Mouse (Mus musculus): ENCODE results near the gene Nop2. TPM values are rescaled to one million over a fixed set of nuclear protein-coding genes. Genes with fewer than 3 reads are reported as not detected.
A peak's percentile ranks its signal among the peaks of the same experiment; 100 is the strongest.
"Not testable (repeated sequence)": the region's sequence is repeated elsewhere in the genome, so short reads cannot be mapped to it uniquely, and the experiment has no call there.

The Nop2 gene
- total RNA-seq, 1 experiment from 2014 or later: 36.2 TPM

DNA sequence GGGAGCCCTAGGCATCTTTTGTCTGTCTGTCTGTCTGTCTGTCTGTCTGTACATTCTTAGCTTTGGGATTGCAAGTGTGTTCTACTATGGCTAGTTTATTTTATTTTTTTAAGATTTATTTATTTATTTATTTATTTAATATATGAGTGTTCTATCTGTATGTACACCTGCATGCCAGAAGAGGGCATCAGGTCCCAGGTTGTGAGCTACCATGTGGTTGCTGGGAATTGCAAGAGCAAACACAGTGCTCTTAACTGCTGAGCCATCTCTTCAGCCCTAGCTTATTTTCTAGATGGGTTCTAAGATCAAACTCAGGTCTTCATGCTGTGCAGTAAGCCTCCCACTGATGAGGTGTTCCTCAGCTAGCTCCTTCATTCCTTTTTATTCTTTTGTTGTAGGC lies 22.8 kb downstream of the Nop2 start:
- DNase-seq: no peak

DNA sequence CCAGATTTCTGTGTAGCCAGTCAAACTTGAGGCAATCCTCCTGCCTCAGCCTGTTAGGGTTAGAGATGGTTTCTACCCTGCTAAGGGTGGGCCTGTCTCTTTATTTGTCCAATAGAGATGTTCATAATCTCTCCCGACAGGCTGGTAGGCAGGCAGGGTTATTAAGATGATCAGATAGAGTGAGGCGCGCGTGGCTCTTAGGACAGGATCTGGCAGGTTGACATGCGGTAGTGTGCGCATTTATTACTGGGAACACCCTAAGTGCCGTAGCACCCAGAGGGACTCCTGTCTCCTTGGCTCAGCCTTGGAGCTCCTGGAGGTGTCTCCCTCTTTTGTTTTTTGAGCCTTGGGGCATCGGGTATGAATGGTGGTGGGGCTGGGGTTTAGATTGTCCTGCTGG lies 23.6 kb downstream of the Nop2 start:
- DNase-seq: no peak

DNA sequence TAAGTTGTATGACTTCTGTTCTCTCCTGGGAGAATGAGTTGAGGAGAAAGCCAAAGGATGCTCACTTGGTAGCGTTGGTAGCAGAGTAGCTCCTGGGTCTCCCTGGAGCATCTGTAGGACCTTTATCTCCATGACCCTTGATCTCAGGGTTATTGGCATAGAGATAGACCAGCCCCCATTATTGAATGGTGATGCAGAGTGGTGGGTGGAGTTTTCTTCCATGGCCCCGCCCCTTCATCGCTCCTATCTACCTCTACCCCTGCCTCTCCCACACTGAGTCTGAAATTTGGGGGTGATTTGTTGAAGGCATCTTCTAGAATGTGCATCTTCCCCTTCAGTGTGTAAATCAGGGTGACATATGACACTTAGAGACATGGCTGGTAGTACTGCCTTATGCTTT lies 24.8 kb downstream of the Nop2 start:
- no peak for DNase-seq

DNA sequence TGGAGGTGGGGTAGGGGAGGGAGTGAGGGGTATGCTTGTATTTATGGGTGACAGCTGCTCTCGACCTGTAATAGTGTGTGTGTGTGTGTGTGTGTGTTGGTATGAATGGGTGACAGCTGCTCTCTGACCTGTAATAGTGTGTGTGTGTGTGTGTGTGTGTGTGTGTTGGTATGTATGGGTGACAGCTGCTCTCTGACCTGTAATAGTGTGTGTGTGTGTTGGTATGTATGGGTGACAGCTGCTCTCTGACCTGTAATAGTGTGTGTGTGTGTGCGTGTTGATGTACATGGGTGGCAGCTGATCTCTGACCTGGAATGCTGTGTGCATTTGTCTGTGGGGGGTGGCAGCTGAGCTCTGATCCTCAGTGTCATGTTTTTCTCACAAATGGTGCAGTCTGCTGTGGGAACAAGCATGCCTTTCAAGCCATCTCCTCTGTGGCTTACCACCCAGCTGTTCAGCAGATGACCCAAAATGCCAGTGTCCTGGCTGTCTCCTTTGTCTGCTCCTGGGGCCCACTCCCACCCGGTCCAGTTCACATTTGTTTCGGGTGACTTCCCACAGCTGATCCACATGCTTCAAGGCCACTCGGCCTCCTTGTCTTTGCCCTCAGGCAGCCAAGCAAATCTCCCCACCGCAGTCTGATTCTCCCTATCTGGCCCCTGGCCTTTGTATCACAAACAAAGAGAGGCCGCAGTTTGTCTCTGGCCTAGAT lies 25.4 kb downstream of the Nop2 start:
- DNase-seq: no peak

DNA sequence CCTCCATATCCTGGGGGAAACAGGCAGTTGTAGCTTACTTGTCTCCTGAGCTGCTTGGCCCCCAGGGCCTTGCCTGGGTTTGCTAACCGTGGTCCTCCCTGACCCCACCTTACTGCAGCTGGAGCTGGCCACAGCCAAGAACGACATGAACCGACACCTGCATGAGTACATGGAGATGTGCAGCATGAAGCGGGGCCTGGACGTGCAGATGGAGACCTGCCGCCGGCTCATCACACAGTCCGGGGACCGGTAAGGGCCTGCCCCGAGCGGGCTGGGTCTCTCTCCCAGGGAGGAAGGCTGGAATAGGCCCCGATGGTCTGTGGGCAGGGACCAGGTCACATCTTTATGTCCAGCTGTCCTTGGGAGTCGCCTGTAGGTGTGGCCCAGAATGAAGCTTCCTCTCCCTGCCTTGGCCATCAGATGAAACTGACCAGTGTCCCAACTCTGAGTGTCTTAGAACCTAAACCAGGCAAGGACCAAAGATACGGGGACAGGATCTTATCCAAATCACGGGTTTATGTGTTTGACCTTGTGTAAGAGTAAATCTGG lies 27.3 kb downstream of the Nop2 start:
- no peak for DNase-seq

DNA sequence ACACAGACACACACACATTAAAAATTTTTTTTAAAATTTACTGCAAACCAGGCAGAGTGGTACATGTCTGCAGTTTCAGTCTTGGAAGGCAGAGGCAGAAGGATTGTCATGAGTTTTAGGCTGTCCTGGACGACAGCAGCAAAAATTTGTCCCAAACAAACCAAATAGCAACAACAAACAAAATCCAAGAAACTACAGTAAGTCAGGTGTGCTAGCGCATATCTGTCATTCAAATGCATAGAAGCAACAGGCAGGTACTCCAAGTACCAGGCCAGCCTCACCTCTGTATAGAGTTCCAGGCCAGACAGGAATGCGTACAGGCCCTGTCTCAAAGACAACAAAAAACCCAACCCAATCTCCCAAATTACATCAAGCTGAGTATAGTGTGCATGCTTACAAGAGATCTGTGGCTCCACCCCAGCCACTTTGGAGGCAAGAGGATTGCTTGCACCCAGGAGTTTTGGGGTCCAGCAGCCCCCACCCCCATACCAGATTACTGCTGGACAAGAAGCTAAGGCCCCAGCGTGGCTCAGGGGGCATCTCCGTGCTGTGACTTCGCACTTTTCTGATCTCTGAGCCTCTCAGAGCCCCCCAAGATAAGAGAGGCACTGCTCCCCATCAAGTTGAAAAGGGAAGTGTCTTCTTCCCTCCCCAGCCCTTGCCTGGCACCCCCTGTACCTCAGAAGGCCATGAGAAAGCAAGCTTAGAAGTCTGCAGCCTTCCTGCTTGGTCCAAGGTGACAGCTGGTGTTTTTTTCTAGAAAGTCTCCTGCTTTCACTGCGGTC lies 28.3 kb downstream of the Nop2 start:
- DNase-seq: no peak

DNA sequence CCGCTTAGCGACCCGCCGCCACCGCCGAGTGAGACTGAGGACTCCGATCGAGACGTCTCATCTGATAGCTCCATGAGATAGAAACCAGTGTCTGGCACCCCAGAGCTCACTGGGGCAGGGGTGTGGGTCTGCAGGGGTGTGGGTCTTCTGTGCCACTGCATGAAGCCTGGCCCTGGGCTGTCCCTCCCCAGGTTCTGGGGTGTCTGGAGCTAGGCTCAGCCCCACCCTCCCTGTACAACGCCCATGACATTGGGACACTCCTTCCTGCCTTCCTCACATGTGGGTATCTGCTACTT lies 28.8 kb downstream of the Nop2 start:
- no peak for DNase-seq

DNA sequence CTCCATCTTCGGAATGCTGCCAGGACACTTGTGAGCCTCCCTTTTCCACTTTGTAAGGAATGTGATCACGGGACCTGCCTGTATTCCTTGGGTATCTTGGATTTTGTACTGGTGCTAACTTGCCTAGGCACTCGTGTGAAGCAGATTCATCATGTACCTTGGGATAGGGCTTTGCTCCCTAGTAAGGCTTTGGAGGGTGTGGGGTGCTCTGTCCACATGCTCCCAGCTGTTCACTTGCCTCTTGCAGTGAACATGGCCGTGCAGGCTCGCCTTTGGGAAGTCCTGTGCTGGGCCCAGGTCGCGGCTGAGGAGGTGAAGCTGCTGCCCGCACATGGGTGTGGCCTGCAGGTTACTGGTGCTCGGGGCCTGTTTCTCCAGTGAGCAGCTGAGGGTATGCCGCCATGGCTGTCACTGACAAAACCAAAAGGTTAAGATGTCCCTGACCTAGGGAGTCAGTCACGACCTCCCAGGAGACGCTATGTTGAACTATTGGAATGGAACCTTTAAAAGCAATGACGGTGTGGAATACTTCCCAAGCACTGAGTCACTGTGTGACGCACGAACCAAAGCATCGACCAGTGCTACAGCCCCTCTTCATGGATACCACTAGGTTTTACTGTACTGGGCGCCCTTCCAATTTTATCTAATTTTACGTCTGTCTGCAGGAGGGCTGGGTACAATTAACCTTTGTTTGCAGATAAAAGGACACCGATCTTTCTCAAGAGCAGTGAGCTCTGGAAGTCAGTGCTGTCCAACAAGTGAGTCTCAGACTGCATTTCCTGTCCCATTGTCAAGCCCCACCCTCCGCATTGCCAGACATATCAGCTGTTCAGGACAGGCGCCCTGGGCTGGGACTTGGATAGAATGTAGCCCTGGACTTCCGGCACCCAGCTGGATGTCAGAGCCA lies 29.4 kb downstream of the Nop2 start:
- peak; percentile 65 for DNase-seq

DNA sequence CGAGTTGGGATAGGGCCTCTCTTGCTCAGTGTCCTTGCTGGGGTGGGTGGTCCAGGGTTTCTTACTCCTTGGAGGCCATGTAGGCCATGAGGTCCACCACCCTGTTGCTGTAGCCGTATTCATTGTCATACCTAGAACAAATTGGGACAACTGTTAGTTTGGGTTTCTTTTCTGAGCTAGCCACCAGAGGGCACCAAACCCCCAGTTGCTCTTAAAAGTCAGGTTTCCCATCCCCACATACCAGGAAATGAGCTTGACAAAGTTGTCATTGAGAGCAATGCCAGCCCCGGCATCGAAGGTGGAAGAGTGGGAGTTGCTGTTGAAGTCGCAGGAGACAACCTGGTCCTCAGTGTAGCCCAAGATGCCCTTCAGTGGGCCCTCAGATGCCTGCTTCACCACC lies 30.3 kb downstream of the Nop2 start:
- DNase-seq: peak; percentile 66

DNA sequence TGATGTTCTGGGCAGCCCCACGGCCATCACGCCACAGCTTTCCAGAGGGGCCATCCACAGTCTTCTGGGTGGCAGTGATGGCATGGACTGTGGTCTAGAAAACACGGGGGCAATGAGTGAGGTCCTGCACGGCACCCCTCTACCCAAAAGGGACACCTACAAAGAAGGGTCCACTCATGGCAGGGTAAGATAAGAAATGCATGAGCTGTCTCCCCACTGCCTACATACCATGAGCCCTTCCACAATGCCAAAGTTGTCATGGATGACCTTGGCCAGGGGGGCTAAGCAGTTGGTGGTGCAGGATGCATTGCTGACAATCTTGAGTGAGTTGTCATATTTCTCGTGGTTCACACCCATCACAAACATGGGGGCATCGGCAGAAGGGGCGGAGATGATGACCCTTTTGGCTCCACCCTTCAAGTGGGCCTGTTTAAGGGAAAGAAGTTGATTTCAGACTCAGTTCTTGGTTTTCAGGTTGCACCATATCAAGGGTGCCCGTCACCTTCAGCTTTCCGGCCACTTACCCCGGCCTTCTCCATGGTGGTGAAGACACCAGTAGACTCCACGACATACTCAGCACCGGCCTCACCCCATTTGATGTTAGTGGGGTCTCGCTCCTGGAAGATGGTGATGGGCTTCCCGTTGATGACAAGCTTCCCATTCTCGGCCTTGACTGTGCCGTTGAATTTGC lies 31.1 kb downstream of the Nop2 start:
- not testable (repeated sequence) for DNase-seq

DNA sequence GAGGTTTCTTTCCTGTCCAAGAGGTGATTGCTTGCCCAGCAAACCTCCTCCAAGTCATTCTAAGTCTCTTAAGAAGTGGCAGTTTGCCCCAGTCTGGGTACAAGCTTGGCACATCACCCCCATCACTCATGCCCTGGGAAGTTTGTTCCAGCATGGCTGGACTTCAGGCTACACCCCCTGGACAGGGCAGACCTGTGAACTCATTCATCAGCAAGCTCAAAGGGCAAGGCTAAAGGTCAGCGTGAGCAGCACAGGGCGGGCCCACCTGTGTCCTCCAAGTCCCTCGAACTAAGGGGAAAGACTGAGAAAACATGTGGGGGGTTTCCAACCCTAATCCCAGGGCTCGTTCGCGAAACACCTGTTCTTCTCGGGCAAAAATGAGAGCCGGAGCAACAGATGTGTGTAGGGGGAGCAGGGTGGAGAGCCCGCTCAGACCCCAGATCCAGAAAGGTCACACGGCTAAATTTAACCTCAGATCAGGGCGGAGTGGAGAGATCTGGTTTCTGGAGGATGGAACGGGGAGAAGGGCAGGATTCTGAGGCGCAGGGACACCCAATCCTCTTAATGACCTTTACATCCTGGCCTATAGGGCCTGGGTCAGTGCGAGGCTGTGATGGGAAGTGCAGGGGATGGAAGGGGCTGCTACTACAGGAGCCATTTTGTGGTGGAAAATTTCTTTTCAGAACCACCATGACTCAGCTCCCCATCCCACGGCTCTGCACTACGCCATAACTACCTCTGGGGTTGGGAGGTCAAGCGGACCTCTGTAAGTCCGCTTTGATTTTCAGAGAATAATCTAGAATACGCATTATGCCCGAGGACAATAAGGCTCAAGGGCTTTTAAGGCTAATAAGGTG lies 32.3 kb downstream of the Nop2 start:
- DNase-seq: peak; percentile 28

DNA sequence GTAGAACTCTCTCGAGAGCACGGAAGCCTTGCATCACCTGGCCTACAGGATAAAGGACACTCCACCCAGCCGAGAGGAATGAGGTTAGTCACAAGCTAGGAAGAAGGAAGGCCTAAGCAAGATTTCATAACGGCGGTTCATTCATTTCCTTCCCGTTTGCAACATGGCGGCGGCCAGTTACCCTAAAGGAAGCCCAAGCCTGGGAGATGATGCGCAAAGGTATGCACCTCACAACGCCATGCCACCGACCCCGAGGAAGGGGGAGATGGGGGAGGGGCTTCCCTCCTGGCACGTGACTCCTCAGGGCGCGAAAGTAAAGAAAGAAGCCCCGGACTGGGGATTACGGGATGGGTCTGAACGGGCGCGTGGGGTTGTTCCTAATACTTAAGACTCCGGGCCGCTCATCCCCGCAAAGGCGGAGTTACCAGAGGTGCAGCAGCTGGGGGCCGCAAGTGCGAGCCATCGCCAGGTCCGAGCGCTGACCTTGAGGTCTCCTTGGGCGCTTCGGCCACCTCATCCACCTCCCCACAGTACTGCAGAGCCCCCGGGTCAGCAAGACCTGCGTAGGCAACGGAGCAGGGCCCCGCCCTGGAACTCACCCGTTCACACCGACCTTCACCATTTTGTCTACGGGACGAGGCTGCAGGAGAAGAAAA lies 33.1 kb downstream of the Nop2 start:
- peak; percentile 44 for DNase-seq

DNA sequence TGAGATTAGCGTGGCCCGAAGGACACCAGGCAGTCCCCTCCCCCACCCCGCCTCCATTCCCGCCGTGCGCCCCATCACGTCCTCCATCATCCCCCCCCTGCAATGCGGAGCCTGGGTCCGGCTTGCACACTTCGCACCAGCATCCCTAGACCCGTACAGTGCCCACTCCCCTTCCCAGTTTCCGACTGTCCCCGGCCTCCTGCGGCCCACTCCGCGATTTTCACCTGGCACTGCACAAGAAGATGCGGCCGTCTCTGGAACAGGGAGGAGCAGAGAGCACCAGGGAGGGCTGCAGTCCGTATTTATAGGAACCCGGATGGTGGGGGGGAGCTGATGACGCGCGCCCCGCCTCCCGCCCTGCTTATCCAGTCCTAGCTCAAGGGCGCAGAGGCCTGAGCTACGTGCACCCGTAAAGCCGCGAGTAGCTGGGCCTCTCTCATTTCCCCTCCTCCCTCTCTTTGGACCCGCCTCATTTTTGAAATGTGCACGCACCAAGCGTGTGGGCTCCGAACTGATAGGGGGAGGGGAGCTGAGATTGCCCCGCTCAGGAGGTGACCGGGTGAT lies 33.7 kb downstream of the Nop2 start:
- peak; percentile 93 for DNase-seq

DNA sequence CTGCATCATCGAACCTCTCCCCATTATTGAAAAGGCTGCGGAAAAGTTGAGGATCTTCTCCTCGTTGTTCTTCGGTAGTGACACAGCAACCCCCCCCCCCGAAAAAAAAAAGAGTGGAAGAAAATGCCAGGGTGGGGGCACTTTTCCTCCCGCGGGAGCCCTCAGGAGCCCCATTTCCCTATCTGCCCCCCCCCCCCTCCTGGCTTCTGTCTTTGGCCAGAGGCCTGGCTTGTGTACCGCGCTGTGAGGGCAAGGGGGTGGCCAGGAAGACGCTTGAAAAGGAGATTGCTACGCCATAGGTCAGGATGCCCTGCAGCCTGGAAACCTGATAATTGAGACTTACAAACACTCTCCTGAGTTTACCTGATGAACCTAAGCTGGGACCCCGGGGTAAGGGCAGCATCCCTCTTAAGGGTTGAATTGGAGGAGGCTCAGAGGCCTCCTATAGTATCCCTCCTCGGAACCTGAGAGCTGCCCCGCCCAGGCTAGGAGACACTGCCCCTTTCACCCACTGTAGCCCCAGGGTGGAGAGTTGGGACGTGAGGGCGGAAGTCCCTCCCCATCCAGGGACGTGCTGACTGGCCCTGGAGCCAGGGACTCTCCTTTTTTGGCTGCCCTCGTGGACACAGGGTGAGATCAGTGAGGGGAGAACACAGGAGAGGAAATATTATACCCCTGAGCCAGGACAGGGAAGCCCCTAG lies 34.5 kb downstream of the Nop2 start, which contains the start of gene Gapdh:
TSS of gene Gapdh (minus strand) at position 417 of the 701 bp plus-strand sequence.
- peak; percentile 86 for DNase-seq

DNA sequence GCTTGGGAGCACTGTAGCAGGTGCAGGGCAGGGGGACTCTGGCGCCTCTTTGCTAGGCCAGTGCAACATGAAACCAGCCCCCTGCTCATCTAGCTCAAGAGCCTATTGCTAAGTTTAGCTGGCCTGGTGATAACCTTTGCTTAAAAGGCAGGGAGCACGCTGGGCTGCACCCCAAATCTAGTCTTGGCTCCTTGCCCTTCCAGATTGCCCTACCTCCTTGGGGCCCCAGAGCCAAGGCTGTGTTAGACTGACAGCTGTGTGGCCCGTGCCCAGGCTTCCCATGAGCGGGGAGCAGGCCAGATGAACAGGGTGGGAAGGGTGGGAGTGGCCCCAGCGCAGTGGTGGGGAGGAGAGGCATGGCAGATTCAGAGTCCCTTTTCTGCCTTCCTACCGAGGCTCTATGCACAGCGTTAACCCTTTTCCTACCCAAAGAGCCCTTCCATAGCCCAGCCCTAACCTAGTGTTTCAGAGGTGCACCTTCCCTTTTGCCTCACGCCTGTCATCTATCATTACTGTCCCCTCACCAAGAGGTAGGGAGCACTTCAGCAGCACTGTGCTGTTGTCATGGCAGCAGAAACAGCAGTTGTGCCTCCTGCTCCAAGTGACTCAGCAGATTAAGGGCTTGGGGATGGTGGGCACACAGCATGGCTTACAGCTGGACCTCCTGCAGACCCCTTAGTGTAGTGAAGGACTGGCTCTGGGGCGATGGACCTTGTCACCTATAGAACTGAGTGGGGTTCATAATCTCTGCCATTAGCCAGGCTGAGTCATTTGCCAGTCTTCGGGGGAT lies 35.3 kb downstream of the Nop2 start:
- peak; percentile 57 for DNase-seq

DNA sequence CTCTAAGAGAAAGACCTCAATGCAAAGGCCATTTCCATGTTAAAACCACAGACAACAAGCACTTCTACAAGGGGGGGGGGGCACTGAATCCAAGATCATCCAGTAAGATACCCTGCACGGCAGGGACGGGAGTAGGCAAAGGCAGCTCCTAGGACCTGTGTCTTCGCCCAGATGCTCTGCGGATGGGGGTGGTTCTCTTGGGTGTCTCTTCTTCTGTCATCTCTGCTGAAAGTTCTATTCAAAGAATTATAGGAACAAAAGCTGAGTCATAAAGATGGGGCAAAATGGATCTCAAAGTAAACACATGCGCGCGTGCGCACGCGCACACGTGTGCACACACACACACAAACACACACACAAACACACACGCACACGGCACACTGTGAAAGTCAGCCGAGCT lies 36.4 kb downstream of the Nop2 start:
- DNase-seq: no peak

DNA sequence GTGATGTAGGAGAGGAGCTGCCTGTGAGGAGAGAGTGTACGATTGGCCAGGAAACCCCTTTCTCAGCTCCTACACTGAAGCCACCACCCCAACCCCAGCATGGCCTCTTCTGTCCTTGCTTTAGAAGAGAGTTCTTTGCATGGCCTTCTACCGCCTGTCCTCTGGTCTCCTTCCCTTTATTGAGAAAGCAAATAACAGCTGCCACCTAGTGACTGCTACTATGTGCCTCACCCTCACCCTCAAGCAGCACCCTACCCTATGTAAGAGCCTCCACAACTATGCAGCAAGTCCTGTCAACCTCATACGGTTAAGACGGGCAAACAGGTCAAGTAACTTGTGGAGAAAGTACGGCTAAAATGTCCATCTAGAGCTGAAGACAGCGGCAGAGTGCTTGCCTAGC lies 38.5 kb downstream of the Nop2 start:
- no peak for DNase-seq

DNA sequence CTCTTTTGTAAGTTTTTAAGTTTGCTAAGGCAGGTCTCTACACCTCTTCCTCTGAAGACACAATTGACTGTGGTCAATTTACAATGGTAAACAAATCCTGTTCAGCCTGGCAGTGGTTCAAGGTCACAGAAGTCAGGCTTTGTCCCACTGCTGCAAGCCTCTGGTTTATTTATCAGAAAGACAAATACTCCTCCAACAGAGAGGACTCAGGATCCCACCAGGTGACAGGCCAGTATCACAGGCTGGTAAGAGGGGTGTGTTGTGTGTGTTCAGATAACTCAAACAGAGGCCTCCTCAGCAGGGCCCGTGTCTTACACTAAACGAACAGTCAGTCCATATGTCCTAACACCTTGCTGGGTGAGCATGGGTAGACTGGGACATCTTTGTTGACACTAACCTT lies 40.8 kb downstream of the Nop2 start:
- no peak for DNase-seq

DNA sequence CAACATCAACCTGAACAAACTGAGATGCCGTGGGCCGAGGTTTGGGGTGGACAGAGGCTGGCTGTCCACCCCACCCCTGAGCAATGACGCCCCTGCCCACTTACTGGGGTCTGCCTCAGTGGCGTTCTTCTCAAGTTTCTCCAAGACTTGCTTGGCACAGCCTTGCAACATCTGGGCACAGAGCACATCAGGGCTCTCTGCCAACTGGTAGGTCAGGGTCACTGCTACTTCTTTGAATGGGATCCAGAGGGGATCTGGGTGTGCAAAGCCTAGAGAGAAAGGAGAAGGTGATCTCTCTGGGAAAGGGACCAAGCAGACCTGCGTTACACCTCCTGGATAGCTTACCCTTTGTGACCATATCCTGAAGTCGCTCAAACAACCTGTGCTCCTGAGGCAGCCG lies 41.5 kb downstream of the Nop2 start:
- DNase-seq: peak; percentile 68
